Mouse (Mus musculus): ENCODE measurements around the gene Arhgap9. TPM values are rescaled to one million over a fixed set of nuclear protein-coding genes. Genes with fewer than 3 reads are reported as not detected.

The Arhgap9 gene
- total and polyA plus RNA-seq, 3 experiments = 32.4 to 44.7 (median 33.7) TPM

DNA sequence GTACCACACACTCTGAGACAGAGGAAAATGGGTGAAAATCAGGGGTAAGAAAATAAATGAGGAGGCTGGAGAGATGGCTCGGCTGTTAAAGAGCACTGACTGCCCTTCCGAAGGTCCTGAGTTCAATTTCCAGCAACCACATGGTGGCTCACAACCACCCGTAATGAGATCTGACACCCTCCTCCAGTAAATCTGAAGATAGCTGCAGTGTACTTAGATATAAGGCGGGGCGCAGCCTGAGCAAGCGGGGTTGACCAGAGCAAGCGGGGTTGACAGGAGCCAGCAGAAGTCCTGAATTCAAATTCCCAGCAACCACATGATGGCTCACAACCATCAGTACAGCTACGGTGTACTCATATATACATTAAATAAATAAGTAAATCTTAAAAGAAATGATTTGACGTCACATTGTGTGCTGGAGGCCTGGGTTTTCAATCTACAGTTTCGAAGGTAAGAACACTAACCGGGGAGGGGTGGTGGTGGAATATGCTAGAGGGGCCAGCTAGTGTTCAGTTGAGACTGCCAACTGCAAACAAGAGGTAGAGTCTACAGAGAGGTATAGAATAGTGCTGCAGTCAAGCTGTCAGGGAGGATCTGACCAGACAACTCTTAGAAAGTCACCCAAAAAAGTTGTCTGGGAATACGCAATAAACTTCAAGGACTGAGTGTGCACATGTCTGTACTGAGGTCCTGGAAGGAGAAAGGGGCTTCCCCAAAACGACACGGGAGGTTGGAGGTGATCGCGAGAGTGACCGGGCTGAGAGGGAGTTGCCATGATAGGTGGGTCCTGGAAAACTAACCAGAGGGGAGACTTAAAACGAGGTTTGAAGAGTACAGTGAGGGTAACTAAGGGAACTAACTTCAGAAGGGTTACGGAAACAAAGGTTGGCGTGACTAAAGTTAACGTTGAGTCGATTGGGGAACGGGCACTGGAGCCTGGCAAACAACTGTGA lies 11.0 kb upstream of the Arhgap9 start:
- TF ChIP-seq SMC3 (IDR thresholded peaks at IDR 0.05; ENCODE audit: low read depth, low read length) = no peak
- TF ChIP-seq NELFE (IDR thresholded peaks at IDR 0.05; ENCODE audit: low read depth, low read length) = no peak; the same call in none of the 2 replicates
- TF ChIP-seq EP300 (IDR thresholded peaks at IDR 0.05; ENCODE audit: low read length) = no peak
- TF ChIP-seq UBTF (IDR thresholded peaks at IDR 0.05; ENCODE audit: low read depth, low read length) = no peak
- 0 out of 2 replicates have a peak, but pooled peaks have one; percentile 9 for TF ChIP-seq CHD1 (IDR thresholded peaks at IDR 0.05; ENCODE audit: low read depth, low read length)
- TF ChIP-seq JUN (IDR thresholded peaks at IDR 0.05; ENCODE audit: insufficient read depth, low read depth, low read length) = no peak
- no peak for TF ChIP-seq BHLHE40 (IDR thresholded peaks at IDR 0.05; ENCODE audit: low read depth, low read length)
- no peak for TF ChIP-seq ZKSCAN1 (IDR thresholded peaks at IDR 0.05; ENCODE audit: borderline replicate concordance, low read depth, low read length)
- TF ChIP-seq USF2 (conservative IDR thresholded peaks at IDR 0.05; ENCODE audit: low read depth, low read length) = no peak
- TF ChIP-seq RAD21 (IDR thresholded peaks at IDR 0.05; ENCODE audit: low read depth, low read length) = no peak
- peak; percentile 70; the same call in 1 of the 2 replicates for TF ChIP-seq SIN3A (IDR thresholded peaks at IDR 0.05; ENCODE audit: low read length)
- TF ChIP-seq MYC (IDR thresholded peaks at IDR 0.05; ENCODE audit: low read depth, low read length) = peak; percentile 98
- peak; percentile 87; the same call in 1 of the 2 replicates for TF ChIP-seq MXI1 (IDR thresholded peaks at IDR 0.05; ENCODE audit: low read depth, low read length)
- peak; percentile 37; the same call in 1 of the 2 replicates for TF ChIP-seq POLR2AphosphoS2 (IDR thresholded peaks at IDR 0.05; ENCODE audit: low read depth, low read length)
- no peak for TF ChIP-seq ZC3H11A (IDR thresholded peaks at IDR 0.05; ENCODE audit: low read depth, low read length)
- no peak for TF ChIP-seq CTCF (conservative IDR thresholded peaks at IDR 0.05 in 1 of 2, IDR thresholded peaks at IDR 0.05 in 1 of 2; ENCODE audit: low read depth in 2 of 2, low read length in 2 of 2)
- TF ChIP-seq TBP (conservative IDR thresholded peaks at IDR 0.05; ENCODE audit: low read depth, low read length) = peak; percentile 87
- TF ChIP-seq MAX (IDR thresholded peaks at IDR 0.05; ENCODE audit: low read length) = peak; percentile 87; the same call in 1 of the 2 replicates
- peak; percentile 99 for TF ChIP-seq CHD2 (IDR thresholded peaks at IDR 0.05; ENCODE audit: low read length)
- peak; percentile 75 for TF ChIP-seq POLR2A (IDR thresholded peaks at IDR 0.05; ENCODE audit: low read depth, low read length)
- peak; percentile 92 for DNase-seq (ENCODE audit: extremely low read depth)
- Histone ChIP-seq H3K4me2 (ENCODE audit: insufficient read depth, low read depth, poor library complexity, severe bottlenecking) (peak overlapping the region; percentile 74), H3K27me3 (replicated peaks) (no peaks in the 10 kb centered on the region), H3K27ac (ENCODE audit: insufficient read depth, low read depth) (peak overlapping the region; percentile 91), H3K9me3 (replicated peaks; ENCODE audit: low read length) (no peaks in the 10 kb centered on the region), H3K4me3 (replicated peaks in 1 of 3; ENCODE audit: low read depth in 2 of 3, low read length in 2 of 3, poor library complexity in 1 of 3) (peak overlapping the region; percentile 80 to 97 (median 83)), H3K79me2 (replicated peaks; ENCODE audit: control insufficient read depth, extremely low read depth, insufficient read depth, poor library complexity, severe bottlenecking) (peaks cover 22% of the 10 kb centered on the region), H3K4me1 (ENCODE audit: control insufficient read depth in 1 of 2, insufficient read depth in 2 of 2) (peaks cover 5 to 17% of the 10 kb centered on the region in 2 experiments), H3K9ac (ENCODE audit: insufficient read depth, low read depth) (peak overlapping the region; percentile 93), H3K36me3 (replicated peaks in 1 of 2; ENCODE audit: control insufficient read depth in 1 of 2, insufficient read depth in 1 of 2, low read length in 1 of 2) (peaks cover 39 to 41% of the 10 kb centered on the region in 2 experiments)
- dilution Hi-C loops (cut with MboI; ENCODE audit: extremely low pct_ligation_motif_present, extremely low pct_unique_long_range_greater_than_20kb, low sequenced_read_pairs) = no loop called here
- in situ Hi-C loops (cut with MboI; ENCODE audit: low pct_ligation_motif_present, low pct_unique_long_range_greater_than_20kb, low sequenced_read_pairs) = no loop called here

Measured in CH12.LX (cell line).